Mouse (Mus musculus) natural killer cell, adult 2 months (primary cell): ENCODE data around the gene Stx6.

ENCODE experiments used
- DNase-seq, 2 experiments: peaks; one replicate each; pipeline ENCODE4 v3.0.0; 2022; ENCODE audit warnings: low spot score in 2 of 2

Gene Stx6

GRCm38 (mm10) chr1:155233931-155234607 is 75.6 kb downstream of the Stx6 start:
- DNase-seq = no peak

DNA sequence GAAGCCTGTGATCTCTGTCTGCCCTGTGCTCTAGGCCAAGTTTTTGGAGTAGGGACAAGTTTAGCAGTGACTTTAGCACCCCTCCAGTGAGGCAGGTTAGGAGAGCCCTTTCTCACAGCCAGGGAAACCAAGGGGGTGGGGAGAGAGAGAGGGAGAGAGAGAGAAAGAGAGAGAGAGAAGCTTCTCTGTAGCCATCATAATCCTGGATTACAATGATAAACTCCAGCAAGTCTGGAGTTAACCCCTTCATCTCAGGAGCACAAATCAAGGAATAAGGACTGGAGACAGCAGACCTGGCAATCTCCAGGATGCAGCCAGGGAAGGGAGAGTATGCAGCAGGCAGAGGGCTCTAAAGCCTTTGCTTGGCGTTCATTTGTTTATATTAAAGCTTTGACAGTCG is 77.1 kb downstream of the Stx6 start:
- DNase-seq = no peak

GRCm38 (mm10) chr1:155236306-155237024 is 78.0 kb downstream of the Stx6 start:
- no peak for DNase-seq

DNA sequence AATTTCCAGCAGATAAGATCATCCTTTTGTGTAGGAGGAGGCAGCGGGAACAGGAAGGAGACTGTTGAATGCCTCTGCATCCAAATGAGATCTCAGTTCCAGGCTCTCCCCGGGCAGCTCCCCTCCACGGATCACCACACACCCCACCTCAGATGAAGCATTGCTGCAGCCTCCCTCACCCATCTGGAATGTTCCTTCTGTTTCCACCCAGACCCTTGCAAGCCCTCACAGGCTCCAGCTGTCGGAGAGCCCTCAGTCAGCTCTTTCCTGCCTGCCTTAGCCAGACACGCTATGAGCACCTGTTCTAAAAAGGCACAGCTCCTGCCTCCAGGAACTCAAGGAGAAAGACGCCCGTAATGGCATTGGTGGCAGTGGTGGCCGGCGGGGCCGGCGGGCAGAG is 78.9 kb downstream of the Stx6 start:
- no peak for DNase-seq

- no peak for DNase-seq
These were observed 79.6 kb downstream of the Stx6 start for GRCm38 (mm10) chr1:155238126-155238525.

DNA sequence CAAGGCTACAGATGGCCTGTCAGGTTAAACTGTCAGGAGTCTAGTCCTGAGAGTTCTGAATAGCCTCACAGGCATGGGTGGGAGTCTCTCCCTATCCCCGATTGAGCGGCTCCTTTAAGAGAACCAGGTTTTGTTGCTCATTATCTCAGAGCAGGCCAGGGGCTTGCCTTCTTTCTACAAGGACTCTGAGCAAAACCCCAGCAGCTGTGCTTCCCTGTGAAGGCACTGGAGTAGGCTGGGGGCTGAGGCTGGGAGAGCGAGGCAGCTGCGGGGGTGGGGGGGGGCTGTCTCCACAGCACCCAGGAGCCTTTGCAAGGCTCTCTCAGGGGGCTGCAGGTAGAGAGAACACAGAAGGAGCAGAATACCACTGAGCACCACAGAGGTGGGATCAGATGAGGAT is 80.7 kb downstream of the Stx6 start:
- no peak for DNase-seq

DNA sequence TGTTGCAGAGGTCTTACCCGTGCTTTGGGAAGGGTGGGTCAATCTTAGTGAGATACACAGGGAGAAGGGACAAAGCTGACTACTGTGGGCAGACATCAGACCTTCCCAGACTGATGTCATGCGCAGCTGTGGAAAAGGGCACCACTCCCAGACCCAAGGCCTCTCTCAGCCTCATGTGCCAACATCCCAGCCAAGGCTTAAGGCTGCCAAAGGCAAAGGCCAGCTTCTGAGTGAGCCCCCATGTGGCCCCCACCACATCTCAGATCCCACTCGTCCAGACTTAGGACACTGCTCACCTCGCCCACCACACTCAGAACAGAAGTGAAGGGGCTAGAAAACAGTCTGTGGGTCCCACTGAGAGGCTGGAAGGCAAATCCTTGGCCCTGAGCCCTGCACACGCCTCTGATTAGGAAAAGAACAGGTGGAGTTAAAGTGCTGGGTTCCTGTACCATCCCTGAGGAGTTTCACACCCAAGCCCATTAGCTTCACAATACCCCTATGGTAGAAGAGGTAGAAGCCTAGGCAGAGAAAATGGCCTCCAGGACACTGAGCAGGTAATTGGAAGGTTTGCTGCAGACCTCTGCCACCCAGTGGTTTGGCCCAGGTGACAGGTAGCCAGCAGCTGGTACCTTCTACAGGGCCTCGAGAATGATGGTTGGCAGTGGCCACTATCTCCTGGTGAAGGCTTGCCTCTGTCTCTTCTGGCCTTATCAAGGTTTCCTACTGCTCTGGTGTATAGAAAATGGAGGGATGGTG is 81.6 kb downstream of the Stx6 start:
- no peak for DNase-seq

GRCm38 (mm10) chr1:155241701-155242487 is 83.4 kb downstream of the Stx6 start:
- no peak for DNase-seq

- DNase-seq = no peak
These were observed 83.9 kb downstream of the Stx6 start for GRCm38 (mm10) chr1:155242488-155242745.

DNA sequence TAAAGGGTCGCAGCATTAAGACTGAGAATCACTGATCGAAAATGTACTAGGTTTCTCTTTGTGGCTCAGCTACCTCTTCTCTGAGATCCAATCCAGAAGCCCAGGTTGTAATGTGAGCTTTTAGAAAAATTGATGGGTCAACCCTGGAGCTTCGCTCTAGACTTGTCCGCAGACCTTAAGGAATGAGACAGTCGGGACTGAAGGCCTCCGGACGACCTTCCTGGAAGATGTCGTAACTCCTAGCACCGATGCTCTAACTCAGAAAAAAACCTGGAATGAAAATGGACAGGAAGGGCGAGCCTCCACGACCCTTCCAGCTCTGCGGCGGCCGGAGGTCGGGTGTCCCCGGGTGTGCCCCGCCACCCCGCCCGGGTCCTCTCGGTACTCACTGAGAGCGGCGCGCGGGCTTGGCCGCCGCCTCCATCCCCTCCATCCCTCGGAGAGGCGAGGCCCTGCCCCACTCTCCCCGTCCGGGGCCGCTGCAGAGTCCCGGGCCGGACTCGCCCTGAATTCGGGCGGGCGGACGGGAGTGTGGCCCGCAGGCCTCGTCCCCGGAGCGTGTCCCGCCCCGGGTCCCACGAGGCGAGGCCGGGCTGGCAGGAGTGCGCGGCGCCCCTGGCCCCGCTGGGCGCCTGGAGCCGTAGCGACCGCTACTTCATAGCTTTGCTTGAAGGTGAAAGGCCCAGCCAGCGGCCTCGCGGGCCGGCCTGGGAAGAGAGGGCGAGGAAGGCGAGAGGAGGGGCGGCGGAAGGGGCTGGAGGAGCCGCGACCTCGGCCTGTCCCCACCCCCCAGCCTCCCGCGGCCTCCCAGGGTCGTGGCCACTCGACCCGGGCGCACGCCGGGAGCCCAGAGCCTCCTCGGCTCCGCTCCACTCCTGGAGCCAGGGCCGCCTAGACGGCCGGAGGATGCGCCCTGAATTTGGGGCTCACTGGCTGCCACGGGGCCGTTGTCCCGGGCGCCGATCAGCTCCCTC is 85.6 kb downstream of the Stx6 start, which contains the start of gene BC034090:
Gene BC034090 (minus strand): TSS at position 648 of the 974 bp plus-strand sequence.
- DNase-seq = no peak

- DNase-seq = no peak
These were observed 86.3 kb downstream of the Stx6 start for GRCm38 (mm10) chr1:155244771-155245211.

GRCm38 (mm10) chr1:155245516-155245915 is 87.0 kb downstream of the Stx6 start:
- DNase-seq = no peak

DNA sequence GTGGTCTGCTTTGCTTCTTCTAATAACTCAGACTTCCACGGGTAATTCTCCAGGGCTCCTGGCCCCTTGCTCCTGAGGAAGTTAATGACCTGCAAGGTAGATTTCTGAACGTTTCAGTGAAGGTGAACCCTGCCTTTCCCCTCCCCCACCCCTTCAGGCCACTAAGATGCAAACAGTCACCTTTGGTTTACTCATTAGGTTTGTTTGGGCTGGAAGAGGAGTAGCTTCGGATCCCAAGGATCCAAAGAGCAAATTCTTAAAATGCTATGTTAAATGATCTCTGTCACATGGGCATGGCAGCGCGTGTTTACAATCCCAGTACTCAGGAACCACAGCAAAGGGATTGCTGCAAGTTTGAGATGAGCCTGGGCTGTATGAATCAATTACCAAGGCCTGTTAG is 88.9 kb downstream of the Stx6 start:
- no peak for DNase-seq

DNA sequence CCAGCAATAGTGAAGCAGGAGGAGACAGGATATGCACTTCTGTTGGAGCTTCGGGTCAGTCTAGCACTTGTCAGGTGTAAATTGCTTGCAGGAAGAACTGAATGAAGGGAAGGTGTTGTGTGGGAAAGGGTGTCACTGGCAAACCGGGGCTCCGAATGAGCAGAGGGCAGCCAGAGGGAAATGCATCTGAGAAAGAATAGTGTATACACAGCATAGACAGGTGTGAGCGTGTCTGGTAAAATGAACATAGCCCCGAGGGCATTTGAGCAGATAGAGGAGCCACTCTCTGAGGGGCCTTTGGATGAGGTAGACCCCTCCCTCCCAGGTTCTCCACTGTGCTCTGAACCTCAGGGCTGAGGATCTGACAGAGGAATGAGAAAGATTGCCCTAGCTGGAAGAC is 89.5 kb downstream of the Stx6 start:
- no peak for DNase-seq

GRCm38 (mm10) chr1:155249896-155250295 is 91.4 kb downstream of the Stx6 start:
- no peak for DNase-seq

- DNase-seq = no peak
These were observed 92.1 kb downstream of the Stx6 start for GRCm38 (mm10) chr1:155250531-155251135.

GRCm38 (mm10) chr1:155251596-155251995 is 93.1 kb downstream of the Stx6 start:
- DNase-seq = no peak

DNA sequence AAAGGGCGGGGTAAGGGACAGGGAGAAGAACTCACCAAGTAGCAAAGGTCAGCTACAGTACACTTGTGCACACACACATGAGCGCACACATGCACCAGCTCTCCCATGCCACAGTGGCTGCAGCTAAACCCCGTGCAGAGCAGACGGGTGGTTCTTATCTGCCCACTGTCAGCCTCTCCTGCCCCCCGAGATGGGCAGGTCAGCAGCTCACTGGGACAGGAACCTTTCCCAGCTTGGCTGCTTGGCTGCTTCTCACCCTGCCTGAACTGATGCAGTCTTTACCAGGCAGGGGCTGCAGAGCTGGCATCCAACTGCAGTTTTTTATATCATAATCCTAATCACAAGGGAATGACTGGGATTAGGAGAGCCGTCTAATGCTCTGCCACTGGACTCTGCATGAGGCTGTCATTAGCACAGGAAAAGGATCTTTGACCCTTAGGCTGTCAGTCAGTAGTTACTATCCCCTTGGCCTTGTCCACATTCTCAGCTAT is 94.2 kb downstream of the Stx6 start:
- DNase-seq = no peak

- DNase-seq = no peak
These were observed 94.6 kb downstream of the Stx6 start for GRCm38 (mm10) chr1:155253126-155253525.

- DNase-seq = no peak
These were observed 95.8 kb downstream of the Stx6 start for GRCm38 (mm10) chr1:155254309-155254708.
